Mouse (Mus musculus) T-cell, adult 2 months (primary cell): Measurements from ENCODE around the gene Dock2.
A peak's percentile ranks its signal among the peaks of the same experiment; 100 is the strongest.

Experiments used
- DNase-seq: peaks from one replicate; pipeline ENCODE4 v3.0.0; 2022; ENCODE audit warnings: low spot score

Gene Dock2

DNA sequence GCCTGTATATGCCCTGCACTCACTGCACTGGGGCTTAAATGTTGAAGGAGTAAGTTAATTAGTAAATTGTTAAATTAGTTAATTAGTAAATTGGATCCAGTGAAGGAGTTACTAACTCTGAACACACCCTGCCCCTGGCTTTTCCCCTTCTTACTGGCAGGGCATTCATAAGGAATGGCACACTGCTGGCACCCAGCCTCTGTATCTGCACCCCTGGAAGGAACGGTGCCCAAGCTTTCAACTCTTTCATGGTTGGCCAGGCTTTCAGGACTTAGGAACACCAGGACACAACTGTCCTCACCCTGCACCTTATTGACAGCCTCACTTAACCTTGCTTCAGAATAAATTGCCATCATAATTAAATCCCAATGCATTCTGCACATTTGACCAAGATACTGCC, 359.1 kb downstream of the Dock2 start:
- DNase-seq: no peak

DNA sequence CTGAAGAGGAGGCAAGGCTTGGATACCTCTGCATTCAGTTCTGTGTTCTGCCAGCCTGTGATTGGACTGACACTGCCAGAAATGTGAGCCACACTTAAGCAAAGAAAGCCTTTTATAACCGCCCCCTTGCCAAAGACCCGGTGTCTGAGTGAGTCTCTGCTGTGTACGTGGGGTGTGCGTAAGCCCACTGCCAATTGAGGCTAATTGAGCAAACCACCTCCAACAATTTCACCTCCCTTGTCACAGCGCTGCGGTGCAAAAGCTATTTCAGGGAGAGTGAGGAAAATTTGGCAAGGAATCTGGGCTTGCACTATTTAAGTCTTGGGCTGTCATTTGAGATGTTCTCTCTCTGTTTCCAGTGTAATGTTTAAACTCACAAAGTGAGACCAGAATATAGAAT, 362.6 kb downstream of the Dock2 start:
- DNase-seq: no peak

DNA sequence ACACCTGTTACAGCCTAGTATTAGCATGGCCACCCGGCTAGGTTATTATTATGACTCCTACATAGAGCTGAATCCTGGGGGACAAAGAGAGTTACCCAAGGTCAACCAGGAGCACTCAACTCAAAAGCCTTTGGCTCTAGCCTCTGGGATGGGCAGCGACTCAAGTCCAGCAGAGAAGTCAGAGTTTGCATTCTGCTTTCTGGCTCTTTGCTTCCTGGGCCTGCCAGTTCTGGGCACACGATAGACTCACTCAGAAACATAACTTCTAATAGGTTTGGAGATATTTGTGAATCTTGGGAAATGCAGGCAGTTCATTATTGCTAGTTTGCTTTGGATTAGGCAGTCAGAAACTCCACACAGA, 367.1 kb downstream of the Dock2 start:
- DNase-seq: no peak

DNA sequence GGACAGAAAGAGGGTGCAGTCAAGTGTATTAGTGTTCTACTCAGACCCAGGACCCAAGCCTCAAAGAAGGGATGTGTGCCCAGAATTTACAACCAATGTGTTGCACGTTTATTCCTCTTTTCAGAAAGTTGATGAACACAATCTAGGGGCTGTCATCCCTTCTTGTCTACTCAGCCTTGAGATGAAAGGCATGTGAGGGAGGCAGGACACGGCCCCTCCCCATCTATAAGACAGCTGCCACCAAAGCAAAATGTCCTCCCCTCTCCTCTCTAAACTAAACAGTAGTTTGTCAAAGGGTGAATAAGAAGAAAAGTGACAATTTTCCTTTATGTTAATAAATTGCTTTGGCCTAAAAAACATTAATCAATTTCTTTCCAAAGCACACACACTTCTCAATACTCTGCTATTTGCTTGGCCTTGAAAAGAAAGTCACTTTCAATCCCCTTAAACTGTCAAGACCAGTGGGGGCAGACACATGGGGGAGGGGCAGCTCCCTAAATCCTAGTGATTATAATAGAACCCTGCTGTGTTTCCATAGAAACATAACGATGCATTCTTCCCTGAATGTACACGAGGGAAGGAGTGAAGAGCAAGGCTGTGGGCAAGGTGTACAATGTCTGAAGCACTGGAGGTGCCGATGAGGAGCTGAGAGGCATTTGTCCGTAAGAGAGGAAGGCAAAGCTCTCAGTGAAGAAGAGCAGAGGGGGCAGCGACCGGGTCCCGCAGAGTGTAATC, 367.6 kb downstream of the Dock2 start:
- DNase-seq: no peak

DNA sequence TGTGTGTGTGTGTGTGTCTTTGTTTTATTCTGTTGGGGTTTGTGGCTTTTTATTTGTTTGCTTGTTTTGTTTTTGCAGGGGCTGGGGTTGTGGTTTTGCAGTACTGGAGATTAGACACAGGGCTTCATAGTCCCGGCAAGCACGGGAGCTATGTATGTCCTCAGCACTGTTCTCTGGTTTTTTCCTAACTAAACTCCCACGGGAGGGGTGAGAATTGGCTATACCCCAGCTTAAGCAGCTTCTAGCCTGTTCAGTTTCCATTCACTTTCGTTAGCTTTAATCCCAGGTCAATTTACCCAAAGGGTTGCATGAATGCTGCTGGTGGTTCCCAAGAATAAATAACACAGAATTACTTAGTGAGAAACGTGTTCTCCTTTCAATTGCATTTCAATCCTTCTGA, 376.8 kb downstream of the Dock2 start:
- DNase-seq: no peak

DNA sequence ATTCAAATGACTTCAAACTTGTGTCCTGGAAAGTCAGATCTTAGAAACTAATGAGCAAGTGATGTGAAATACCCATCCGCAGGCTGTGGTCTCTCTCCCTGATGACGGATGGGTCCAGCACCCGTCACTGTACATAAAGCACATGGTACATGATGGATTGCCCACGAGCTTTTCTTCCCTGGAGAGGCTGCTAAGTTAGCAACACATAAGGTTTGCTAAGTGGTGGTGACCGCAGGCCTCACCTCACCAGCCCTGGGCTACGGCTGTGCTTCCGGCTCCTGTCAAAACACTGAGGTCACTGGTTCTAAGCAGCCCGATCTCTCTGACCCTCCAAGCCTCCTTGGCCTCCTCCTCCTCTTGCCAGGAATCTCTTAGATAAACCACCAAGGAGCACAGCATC, 377.4 kb downstream of the Dock2 start:
- no peak for DNase-seq

DNA sequence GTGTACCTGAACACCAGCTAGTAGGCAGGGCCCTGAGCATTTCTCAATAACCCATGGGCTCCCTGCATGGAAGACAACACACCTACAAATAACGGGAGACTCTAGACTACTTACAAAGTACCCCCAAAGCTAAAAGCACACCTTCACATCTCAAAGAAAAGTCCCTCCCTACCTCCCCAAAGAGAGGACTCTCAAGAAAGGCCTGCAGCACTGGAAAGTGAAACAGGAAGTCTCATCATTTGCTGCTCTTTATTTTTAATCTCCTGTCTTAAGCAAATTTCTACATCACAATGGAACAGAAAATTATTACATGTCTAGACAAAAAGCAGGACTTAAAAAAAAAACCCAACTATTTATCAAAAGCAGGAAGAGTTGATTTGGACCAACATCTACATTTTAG, 378.4 kb downstream of the Dock2 start:
- DNase-seq: no peak

DNA sequence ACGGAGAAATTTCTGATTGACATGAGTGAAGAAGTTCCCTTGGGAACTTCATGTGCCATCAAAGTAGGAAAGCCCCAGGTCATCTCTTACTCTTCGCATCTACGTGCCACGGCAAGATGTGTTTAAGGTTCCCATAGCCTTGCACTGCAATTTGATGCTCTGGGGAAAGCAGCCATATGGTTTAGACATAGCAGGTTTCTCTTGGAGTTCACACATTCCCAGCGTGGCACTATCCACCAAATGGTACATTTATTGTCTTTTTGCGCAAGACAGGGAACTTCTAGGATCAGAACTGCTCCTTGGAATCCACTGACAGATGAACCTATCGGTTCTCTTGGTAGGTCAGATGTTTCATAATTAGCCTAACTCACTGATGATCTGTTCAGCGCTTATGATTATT, 382.3 kb downstream of the Dock2 start:
- DNase-seq: no peak

DNA sequence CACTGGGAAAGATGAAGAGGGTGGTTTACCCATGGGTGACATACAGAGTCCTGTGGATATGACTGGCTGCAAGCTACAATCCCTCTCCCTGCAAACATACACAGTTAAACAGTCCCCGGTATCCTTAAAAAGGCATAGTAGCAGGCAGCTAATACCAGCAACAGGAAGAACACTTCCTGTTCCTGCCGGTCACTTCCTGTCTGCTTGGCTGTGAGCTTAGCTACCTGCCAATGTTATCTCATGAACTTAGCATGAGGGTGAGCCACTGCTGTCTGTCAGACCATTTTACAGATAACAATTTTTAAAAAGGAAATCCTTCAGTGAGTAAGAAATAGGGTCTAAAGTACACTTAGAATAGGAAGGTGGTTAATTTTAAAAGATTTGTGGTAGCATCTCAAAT, 385.1 kb downstream of the Dock2 start:
- DNase-seq: peak; percentile 23

DNA sequence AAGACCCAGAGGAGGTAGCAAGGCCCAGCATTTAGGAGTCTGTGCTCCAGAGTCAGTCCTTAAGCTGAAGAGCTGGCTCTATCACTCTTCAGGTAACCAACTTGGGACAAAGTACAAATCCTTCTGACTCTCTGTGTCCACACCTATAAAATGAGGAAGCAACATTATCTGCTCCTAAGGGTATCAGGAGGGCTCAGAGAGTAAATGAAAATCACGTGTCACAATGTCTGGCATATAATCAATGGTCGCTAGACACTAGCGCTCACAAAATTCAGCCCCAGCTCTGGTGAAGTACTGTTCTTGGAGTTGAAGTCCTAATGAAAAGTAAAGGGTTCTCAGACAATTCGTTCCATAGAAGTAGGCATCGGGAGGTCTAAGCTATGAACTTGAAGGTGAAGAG, 386.0 kb downstream of the Dock2 start:
- no peak for DNase-seq

DNA sequence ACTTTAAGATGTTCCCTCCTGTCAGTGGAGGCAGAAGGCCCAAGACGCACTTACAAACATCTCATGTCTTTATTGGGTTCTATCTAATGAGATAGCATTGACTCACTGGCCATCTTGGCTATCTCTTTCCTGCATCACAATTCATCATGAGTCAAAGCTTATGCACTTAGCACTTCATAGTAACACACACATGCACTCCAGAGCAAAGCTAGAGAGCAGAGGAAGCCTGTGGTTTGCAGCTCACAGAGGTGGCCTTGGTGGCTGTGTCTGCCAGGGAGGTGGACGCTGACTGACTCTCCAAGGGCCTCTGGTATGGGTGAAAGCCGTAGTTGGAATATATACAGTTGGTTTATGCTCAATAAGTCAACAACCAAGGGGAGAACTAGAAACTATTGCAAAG, 387.9 kb downstream of the Dock2 start:
- DNase-seq: no peak

DNA sequence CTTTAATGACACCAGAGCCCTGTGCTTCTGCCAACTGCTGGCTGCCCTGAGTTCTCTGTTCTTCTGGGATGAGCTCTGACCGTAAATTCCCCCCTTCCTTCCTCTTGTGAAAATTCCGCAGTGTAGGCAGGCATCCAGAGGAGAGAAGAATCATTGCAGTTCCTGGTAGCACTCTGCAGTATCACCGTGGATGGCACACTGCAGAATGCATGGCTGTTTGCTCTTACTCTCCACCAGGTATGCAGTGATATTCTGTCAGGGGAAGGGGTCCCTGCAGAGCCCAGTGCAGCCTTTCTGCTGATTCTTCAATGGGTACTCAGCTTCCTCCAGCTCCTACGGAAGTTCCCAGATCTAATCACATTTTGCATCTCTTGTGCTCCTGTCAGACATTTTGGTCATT, 391.6 kb downstream of the Dock2 start:
- no peak for DNase-seq

DNA sequence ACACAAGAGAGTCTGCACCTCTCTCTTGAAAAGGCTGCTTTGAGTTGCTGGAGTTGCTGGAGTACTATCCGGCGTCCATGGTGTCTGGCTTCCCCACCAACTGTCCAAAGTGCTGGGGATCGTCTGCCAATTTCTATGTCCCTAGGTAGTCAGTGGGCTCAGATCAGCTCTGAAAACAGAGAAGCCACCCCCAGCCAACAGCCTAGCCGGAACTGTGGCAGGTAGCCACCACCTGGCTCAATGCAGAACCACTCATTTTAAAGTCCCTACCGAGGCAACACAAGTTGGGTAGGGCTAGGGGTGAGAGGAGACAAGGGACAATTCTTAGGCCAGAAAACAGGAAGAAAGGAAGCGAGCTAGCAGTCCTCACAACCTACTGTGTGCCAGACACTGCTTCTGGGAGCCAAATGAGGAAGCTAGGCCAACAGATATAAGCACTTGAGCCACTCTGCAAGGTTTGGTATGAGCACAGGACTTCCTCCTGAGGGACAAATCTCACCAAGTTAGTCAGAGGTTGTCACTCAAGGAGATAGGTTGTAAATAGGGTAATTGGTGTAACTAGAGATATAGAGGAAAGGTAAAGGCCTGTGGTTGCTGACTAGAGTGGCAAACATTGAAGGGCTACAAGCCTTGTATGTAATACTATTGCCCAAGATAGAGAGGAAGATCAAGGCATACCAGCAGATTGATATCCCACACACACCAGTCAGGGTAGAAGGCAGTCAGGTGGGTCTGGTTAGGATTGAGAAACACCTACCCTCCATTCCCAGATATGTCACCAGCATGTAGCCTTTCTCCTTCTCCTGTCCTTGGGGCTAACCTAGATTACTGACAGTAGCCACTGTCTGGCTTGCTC, 394.2 kb downstream of the Dock2 start:
- no peak for DNase-seq

DNA sequence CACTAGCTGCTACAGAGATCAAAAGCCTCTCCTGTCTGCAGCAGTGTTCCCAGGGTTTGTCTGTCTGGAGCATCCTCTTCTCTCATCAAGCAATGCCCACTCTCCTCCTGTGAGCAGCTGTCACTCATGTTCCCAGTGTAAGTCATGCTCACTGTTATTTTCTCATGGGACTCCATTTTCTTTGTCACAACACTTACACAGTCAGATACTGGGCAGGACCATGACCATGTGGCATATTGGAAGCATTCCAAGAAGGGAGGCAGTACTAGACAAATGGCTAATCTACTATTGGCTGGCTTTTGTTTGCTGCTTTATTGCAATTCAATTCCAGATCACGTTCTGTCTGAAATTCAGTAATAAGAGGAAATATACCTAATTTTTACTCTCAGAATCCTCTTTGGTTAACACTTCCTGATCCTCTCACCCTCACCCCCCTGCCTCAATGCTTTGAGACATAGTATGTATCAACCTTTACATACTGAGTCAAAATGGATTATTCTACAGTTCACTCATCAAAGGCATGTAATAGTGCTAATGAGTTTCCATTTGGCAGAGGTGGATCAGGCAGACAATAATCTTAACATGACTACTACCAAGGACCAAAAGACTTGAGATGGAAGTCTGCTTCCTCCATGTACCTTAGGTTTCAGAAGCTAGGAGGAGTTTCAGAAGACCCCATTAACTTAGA, 398.5 kb downstream of the Dock2 start:
- DNase-seq: no peak

DNA sequence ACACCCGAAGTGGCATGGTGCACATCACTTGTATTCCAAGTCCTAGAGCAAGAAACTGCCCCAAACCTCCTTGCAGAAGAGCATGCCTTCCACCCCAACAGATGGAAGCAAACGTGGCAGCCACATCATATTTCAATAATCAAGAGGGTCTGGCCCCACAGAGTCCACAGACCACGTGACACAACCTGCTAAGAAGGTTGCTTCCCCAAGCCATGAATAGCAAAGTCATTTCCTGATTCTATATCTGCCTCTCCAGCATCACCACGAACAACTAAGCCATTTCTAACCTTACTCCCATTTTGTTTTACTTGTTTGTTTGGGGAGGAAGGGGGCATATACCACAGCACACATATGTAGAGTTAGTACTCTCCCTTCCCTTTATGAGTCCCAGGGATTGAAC, 399.5 kb downstream of the Dock2 start:
- no peak for DNase-seq

DNA sequence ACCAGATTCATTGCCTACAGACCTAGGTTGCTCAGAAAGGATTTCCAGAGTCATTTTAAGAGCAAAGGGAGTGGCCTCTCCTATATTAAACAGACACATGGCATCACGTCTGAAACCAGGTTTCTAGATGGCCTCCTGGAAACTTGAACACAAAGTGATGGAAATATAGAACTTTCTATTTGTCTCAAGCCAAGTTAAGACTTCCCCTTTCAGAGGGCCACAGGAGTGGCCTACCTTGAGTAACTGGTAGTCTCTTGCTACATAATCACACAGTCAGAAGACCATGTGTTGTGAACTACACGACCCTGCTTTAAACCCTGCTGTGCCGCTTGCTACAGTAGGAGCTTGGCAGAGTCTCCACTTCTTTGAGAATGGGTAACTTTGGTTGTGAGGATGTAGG, 400.2 kb downstream of the Dock2 start:
- no peak for DNase-seq

DNA sequence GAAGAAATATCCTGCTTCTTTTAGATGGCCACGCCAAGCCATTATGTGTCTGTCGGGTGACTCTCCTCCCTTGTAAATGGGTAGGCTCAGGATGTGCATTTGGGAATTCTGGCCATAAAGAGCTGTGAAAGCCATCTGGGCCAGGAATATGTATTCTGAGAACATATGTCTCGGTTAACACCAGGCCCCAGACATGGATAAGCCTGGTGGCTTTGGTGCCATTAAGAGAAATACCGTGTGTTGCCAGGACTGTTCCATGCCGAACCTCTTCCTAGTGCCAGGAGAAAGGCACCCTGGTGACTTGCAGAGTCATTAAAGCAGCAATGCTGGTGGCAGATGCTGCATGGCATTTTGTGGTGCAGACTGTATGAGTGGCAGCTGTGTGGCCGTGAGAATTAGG, 406.0 kb downstream of the Dock2 start:
- no peak for DNase-seq

DNA sequence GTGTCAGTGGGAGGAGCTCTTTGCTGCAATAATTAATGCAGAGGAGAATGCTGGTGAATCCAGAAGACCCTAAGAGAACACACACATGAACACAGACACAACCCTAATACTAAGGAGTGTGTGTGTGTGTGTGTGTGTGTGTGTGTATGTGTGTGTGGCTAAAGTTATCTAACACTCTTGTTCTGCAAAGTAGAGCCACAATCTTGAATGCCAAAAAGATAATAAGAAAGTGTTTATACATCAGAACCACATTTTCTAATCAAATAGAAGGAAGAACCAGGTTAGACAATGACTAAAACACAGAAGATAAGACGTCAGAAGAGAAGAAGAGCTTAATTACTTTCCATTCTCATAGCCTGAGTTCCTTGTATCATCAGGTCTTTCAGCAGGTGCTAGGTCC, 408.1 kb downstream of the Dock2 start:
- DNase-seq: no peak

DNA sequence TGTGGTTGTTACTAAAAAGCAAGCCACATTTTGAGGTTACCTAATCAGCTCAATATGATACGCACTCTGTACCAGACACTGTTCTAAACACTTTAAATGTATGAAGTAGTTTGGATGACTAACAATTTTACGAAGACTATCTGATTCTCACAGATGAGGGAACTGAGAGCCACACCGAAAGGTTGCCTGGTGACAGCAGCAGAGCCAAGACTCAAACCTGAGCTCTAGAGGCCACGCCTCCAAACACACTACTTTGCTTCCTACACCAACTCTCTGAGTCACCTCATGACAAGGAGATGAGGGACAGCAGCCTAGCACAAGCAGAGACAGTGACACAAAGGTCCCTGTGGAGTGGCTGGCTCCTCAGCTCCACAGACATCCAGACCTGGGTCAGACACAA, 411.5 kb downstream of the Dock2 start:
- DNase-seq: no peak

DNA sequence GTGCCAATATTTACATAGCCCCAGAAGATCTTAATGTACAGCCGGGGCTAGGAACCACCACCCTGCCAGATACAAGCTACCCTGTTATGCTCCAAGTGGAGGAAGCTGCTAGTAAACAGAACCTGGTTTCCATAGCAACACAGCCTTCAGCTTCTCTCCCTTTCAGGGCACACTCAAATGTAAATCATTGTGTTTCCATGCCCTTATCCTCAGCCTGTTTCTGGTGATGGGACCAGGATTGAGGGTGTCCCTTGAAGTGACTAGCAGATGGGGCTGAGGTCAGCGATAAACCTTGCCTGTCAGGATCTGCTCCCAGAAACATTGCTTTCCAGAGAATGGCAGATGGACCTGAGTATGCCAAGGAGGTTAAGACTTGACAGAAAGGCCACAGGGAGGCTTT, 427.6 kb downstream of the Dock2 start:
- no peak for DNase-seq

DNA sequence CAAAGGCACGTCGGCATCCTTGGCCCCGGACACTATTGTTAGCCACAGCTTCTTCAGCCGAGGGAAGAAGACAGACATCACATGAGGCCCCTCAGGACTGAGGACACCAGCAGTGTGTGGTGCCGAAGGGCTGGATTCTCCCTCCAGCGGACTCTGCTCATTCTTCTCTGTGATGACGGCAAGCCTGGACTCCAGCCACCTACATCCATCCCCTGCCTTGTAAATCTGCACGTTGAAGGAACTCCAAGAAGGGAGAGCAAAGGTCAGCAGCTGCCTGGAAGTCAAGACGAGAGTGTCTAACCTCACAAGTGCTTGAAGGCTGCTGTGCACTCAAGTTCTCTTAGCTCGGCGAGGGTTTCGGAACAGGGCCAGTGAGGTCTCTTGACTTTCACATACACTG, 428.3 kb downstream of the Dock2 start:
- DNase-seq: no peak

DNA sequence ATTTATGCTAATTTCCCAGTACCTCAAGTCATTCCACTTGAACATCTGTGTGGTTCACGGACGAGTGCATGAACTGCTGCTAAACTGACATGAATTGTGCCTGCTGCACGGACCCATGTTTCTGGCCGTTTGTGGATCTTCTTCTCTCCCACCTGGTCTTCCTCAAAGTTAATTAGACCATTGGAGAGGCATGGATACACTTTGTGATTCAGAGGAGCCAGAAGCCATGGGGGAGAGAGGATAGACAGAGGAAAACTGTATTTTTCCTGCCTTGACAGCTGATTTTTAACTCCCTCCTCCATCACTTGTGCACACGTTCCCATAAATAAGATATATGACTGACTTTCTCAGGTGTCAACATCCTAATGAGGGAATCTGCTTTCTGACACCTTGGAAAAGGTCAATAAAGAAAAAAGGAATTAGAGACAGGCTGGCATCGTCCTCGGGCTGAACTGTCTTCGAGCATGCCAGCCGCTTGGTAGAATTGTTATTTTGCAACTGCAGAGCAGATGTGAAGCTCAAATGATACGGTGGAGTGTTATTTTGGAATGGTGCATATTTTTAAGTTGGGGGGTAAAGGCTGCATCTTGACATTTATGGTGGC, 434.1 kb downstream of the Dock2 start:
- no peak for DNase-seq
